Mouse (Mus musculus) heart, postnatal 10 days (tissue): ENCODE measurements at regions not wholly inside any gene's neighbourhood (a gene's known extent, or its start where the extent isn't known, plus 50 kb on each side); places are given as distances from the start of the nearest gene placed in this dataset.

Experiments used
- DNase-seq, 2 experiments: peaks; one replicate each; pipeline ENCODE4 v3.0.0; 2021
- intact Hi-C: fragments of 180-260 bp; cut with DNase I; formaldehyde crosslinking; loops from one replicate; pipeline ENCODE4 v1.15.1; 2025

GRCm38 (mm10) chr5:101163624-101164213 is 318.2 kb downstream of the Gpat3 start:
- intact Hi-C loops, result no loop called here
- DNase-seq, result no peak

GRCm38 (mm10) chr5:101163112-101163511 is 317.6 kb downstream of the Gpat3 start:
- intact Hi-C loops, result no loop called here
- no peak for DNase-seq

GRCm38 (mm10) chr5:101157416-101157815 is 311.9 kb downstream of the Gpat3 start:
- intact Hi-C loops, result no loop called here
- DNase-seq, result no peak

GRCm38 (mm10) chr5:101146345-101146744 is 300.8 kb downstream of the Gpat3 start:
- intact Hi-C loops, result no loop called here
- DNase-seq, result no peak

- no peak for DNase-seq
- intact Hi-C loops, result no loop called here
Observed at GRCm38 (mm10) chr5:101124941-101125453, 279.5 kb downstream of the Gpat3 start.

GRCm38 (mm10) chr5:101122914-101123313 is 277.4 kb downstream of the Gpat3 start:
- intact Hi-C loops, result no loop called here
- DNase-seq, result no peak

GRCm38 (mm10) chr5:101120509-101121201 is 275.1 kb downstream of the Gpat3 start:
- DNase-seq, result peak in 1 of 2 experiments; percentile 8
- intact Hi-C loops, result no loop called here

- intact Hi-C loops, result no loop called here
- no peak for DNase-seq
Observed at GRCm38 (mm10) chr5:101112151-101112769, 266.7 kb downstream of the Gpat3 start.

GRCm38 (mm10) chr5:101111619-101112018 is 266.1 kb downstream of the Gpat3 start:
- intact Hi-C loops, result no loop called here
- no peak for DNase-seq

GRCm38 (mm10) chr5:101100975-101101699 is 255.6 kb downstream of the Gpat3 start:
- DNase-seq, result no peak
- intact Hi-C loops, result no loop called here

- intact Hi-C loops, result no loop called here
- DNase-seq, result no peak
Observed at GRCm38 (mm10) chr5:101091027-101091598, 245.6 kb downstream of the Gpat3 start.

- no peak for DNase-seq
- intact Hi-C loops, result no loop called here
Observed at GRCm38 (mm10) chr5:101090415-101091026, 245.0 kb downstream of the Gpat3 start.

GRCm38 (mm10) chr5:101085199-101085598 is 239.7 kb downstream of the Gpat3 start:
- intact Hi-C loops, result no loop called here
- DNase-seq, result no peak

GRCm38 (mm10) chr5:101082611-101083010 is 237.1 kb downstream of the Gpat3 start:
- no peak for DNase-seq
- intact Hi-C loops, result no loop called here

- intact Hi-C loops, result no loop called here
Observed at GRCm38 (mm10) chr5:101064308-101064707, 218.8 kb downstream of the Gpat3 start.

GRCm38 (mm10) chr5:101063254-101063653 is 217.7 kb downstream of the Gpat3 start:
- DNase-seq, result no peak
- intact Hi-C loops, result no loop called here

More at GRCm38 (mm10) chr5:101064308-101064707, 218.8 kb downstream of the Gpat3 start:
- no peak for DNase-seq

GRCm38 (mm10) chr5:101051591-101051990 is 206.1 kb downstream of the Gpat3 start:
- no peak for DNase-seq
- intact Hi-C loops, result no loop called here

- intact Hi-C loops, result no loop called here
- no peak for DNase-seq
Observed at GRCm38 (mm10) chr5:101040488-101040887, 195.0 kb downstream of the Gpat3 start.

- intact Hi-C loops, result no loop called here
- no peak for DNase-seq
Observed at GRCm38 (mm10) chr5:101032968-101033367, 187.5 kb downstream of the Gpat3 start.

GRCm38 (mm10) chr5:101032147-101032900 is 186.8 kb downstream of the Gpat3 start:
- intact Hi-C loops, result no loop called here
- DNase-seq, result no peak
